In genomic region chr9:63123451-63124438, GRCm38 (mm10) we compare ENCODE assay signal across 8 mouse cellular contexts. TPM values are rescaled to one million over a fixed set of nuclear protein-coding genes. Genes with fewer than 3 reads are reported as not detected.
DNase-seq lines count a peak whose midpoint lies in the region; ATAC-seq and TF ChIP-seq lines count a peak whose summit lies in the region.

No protein-coding gene starts in this region.

- H3K9me3 ChIP-seq in heart, embryonic 10.5 days, result no peaks in the 10 kb centered on the region
- no peaks in the 10 kb centered on the region for H3K9me3 ChIP-seq in kidney, embryonic 15.5 days (replicated peaks)
- no peaks in the 10 kb centered on the region for H3K9me3 ChIP-seq in limb, embryonic 15.5 days
- H3K9me3 ChIP-seq in midbrain, postnatal 0 days (ENCODE audit: low read length), result no peaks in the 10 kb centered on the region

- ATAC-seq in kidney, embryonic 15.5 days (replicated peaks; ENCODE audit: low FRiP score), result peak; percentile 99
- ATAC-seq in limb, embryonic 15.5 days (ENCODE audit: insufficient number of reproducible peaks, low FRiP score, low TSS enrichment, low read depth), result peak; percentile 93
- peak; percentile 89 for ATAC-seq in midbrain, postnatal 0 days (ENCODE audit: low FRiP score)

- peak; percentile 99 for TF ChIP-seq CTCF in C2C12 (IDR thresholded peaks at IDR 0.05; ENCODE audit: control insufficient read depth, insufficient read depth, insufficient read length)
- peak; percentile 100 for TF ChIP-seq CTCF in embryonic fibroblast, embryonic 13.5 days (IDR thresholded peaks at IDR 0.05; ENCODE audit: borderline replicate concordance, insufficient read depth, low read length)
- TF ChIP-seq CTCF in midbrain, postnatal 0 days (IDR thresholded peaks at IDR 0.05), result peak; percentile 100

- peak; percentile 70 for TF ChIP-seq POLR2A in embryonic fibroblast, embryonic 13.5 days (IDR thresholded peaks at IDR 0.05; ENCODE audit: low read depth, low read length)

- H3K4me2 ChIP-seq in kidney, embryonic 15.5 days, result peak overlapping the region; percentile 93
- H3K4me2 ChIP-seq in limb, embryonic 15.5 days, result peak overlapping the region; percentile 85
- H3K4me2 ChIP-seq in midbrain, postnatal 0 days (ENCODE audit: low read depth, low read length, poor library complexity, severe bottlenecking), result peak overlapping the region; percentile 90

- no peaks in the 10 kb centered on the region for H3K79me2 ChIP-seq in C2C12 (ENCODE audit: control insufficient read depth, insufficient read depth)

- H3K27me3 ChIP-seq in C2C12 (ENCODE audit: control insufficient read depth, insufficient read depth, insufficient read length), result no peaks in the 10 kb centered on the region
- no peaks in the 10 kb centered on the region for H3K27me3 ChIP-seq in heart, embryonic 10.5 days (ENCODE audit: insufficient read depth, poor library complexity, severe bottlenecking)
- H3K27me3 ChIP-seq in kidney, embryonic 15.5 days, result no peaks in the 10 kb centered on the region
- H3K27me3 ChIP-seq in limb, embryonic 15.5 days, result no peaks in the 10 kb centered on the region
- no peaks in the 10 kb centered on the region for H3K27me3 ChIP-seq in midbrain, postnatal 0 days (ENCODE audit: insufficient read depth, low read length)

- no peaks in the 10 kb centered on the region for H3K36me3 ChIP-seq in C2C12 (ENCODE audit: control insufficient read depth, insufficient read depth)
- H3K36me3 ChIP-seq in heart, embryonic 10.5 days, result no peaks in the 10 kb centered on the region
- no peaks in the 10 kb centered on the region for H3K36me3 ChIP-seq in kidney, embryonic 15.5 days
- no peaks in the 10 kb centered on the region for H3K36me3 ChIP-seq in limb, embryonic 15.5 days
- H3K36me3 ChIP-seq in midbrain, postnatal 0 days (ENCODE audit: insufficient read depth, low read length), result no peaks in the 10 kb centered on the region

- H3K79me3 ChIP-seq in C2C12 (ENCODE audit: low read depth), result no peaks in the 10 kb centered on the region

- peak; percentile 94 for DNase-seq in brain, adult 2 months (ENCODE audit: low read depth, low spot score)
- DNase-seq in heart, embryonic 10.5 days (ENCODE audit: low spot score), result peak; percentile 97
- DNase-seq in midbrain, postnatal 0 days (ENCODE audit: low spot score), result peak; percentile 93
- peak; percentile 66 to 85 for DNase-seq in spleen, postnatal 10 days (ENCODE audit: low spot score in 2 of 2)

- 6% methylated on average over 30 of the region's 30 CpGs for WGBS in heart, embryonic 10.5 days
- WGBS in kidney, embryonic 15.5 days, result 5% methylated on average over 30 of the region's 30 CpGs
- 4% methylated on average over 30 of the region's 30 CpGs for WGBS in limb, embryonic 15.5 days
- 6% methylated on average over 30 of the region's 30 CpGs for WGBS in midbrain, postnatal 0 days

- H3K4me1 ChIP-seq in embryonic fibroblast, embryonic 13.5 days (ENCODE audit: control insufficient read depth, insufficient read depth, low read length), result peaks cover 7% of the 10 kb centered on the region; the same call in 1 of the 2 replicates
- H3K4me1 ChIP-seq in heart, embryonic 10.5 days, result peaks cover 8% of the 10 kb centered on the region
- H3K4me1 ChIP-seq in kidney, embryonic 15.5 days, result peaks cover 15% of the 10 kb centered on the region; the same call in 1 of the 2 replicates
- peaks cover 22% of the 10 kb centered on the region for H3K4me1 ChIP-seq in limb, embryonic 15.5 days
- no peaks in the 10 kb centered on the region for H3K4me1 ChIP-seq in midbrain, postnatal 0 days (ENCODE audit: insufficient read depth, low read length)

- H3ac ChIP-seq in C2C12 (ENCODE audit: control insufficient read depth, insufficient read length, low read depth), result peak overlapping the region; percentile 62

- H3K4me3 ChIP-seq in C2C12 (ENCODE audit: insufficient read depth, poor library complexity, severe bottlenecking), result peak overlapping the region; percentile 16
- peak overlapping the region; percentile 42 for H3K4me3 ChIP-seq in embryonic fibroblast, embryonic 13.5 days (ENCODE audit: insufficient read depth, low read length)
- peak overlapping the region; percentile 66 for H3K4me3 ChIP-seq in heart, embryonic 10.5 days
- H3K4me3 ChIP-seq in kidney, embryonic 15.5 days (replicated peaks), result peak overlapping the region; percentile 53
- peak overlapping the region; percentile 49 for H3K4me3 ChIP-seq in limb, embryonic 15.5 days
- peak overlapping the region; percentile 47 for H3K4me3 ChIP-seq in midbrain, postnatal 0 days (ENCODE audit: low read depth, low read length)

- H3K27ac ChIP-seq in embryonic fibroblast, embryonic 13.5 days (ENCODE audit: insufficient read depth, low read length), result peak overlapping the region; percentile 84
- peak overlapping the region; percentile 88 for H3K27ac ChIP-seq in heart, embryonic 10.5 days
- H3K27ac ChIP-seq in kidney, embryonic 15.5 days, result peak overlapping the region; percentile 86
- H3K27ac ChIP-seq in limb, embryonic 15.5 days, result peak overlapping the region; percentile 86
- H3K27ac ChIP-seq in midbrain, postnatal 0 days (ENCODE audit: low read depth, low read length), result peak overlapping the region; percentile 34; the same call in 1 of the 2 replicates

- peak overlapping the region; percentile 51 for H3K9ac ChIP-seq in kidney, embryonic 15.5 days
- peak overlapping the region; percentile 35; the same call in 1 of the 2 replicates for H3K9ac ChIP-seq in limb, embryonic 15.5 days
- peak overlapping the region; percentile 56; the same call in 1 of the 2 replicates for H3K9ac ChIP-seq in midbrain, postnatal 0 days (replicated peaks; ENCODE audit: low read length, poor library complexity, severe bottlenecking)

TF ChIP-seq in C2C12, 6 proteins besides CTCF, POLR2A, EP300 and RAD21:
- TF ChIP-seq MAX (IDR thresholded peaks at IDR 0.05) (peak; percentile 76), MYOD1 (IDR thresholded peaks at IDR 0.05; ENCODE audit: control insufficient read depth, insufficient read length, low read depth) (no peak), USF1 (IDR thresholded peaks at IDR 0.05; ENCODE audit: low read depth) (no peak), MYOG (IDR thresholded peaks at IDR 0.05; ENCODE audit: control insufficient read depth, extremely low read depth, insufficient read length) (no peak), CEBPB (IDR thresholded peaks at IDR 0.05; ENCODE audit: low read depth) (no peak), FOSL1 (IDR thresholded peaks at IDR 0.05; ENCODE audit: insufficient read depth, low read length, poor library complexity, severe bottlenecking) (no peak)

RNA-seq across cellular contexts. Expression of gene Skor1, which starts 25.0 kb away (rescaled TPM):
- polyA plus RNA-seq in C2C12 (2012; fragmentation: generic; extraction: Trizol), result not detected
- not detected in 2 replicates for polyA plus RNA-seq in embryonic fibroblast, embryonic 13.5 days (2011; ENCODE audit: insufficient read length, low read depth, missing spikeins)
- polyA plus RNA-seq in heart, embryonic 10.5 days (2016; fragmentation: Nextera tagmentation; extraction: Ambion mirVana), result 0.06 TPM in 1 of 2 replicates, not detected in the other
- not detected in 2 replicates for polyA plus RNA-seq in kidney, embryonic 15.5 days (2015; fragmentation: Nextera tagmentation; extraction: Ambion mirVana)
- polyA plus RNA-seq in limb, embryonic 15.5 days (2015; fragmentation: Nextera tagmentation; extraction: Ambion mirVana), result 0.04 TPM in 1 of 2 replicates, not detected in the other
- total RNA-seq in midbrain, postnatal 0 days (2014; rRNA removed), result 1.2 and 5.5 TPM in 2 replicates
- 0.07 and 0.26 TPM in 2 replicates for polyA plus RNA-seq in midbrain, postnatal 0 days (2015; fragmentation: Nextera tagmentation; extraction: Ambion mirVana)

Comparison
In these comparisons a context has a peak if more than half of its experiments do, and no peak if none do; other contexts are left out.
1. Peak in every context shown above with its lines: DNase-seq, ATAC-seq, H3K4me3 ChIP-seq and H3K27ac ChIP-seq.
2. H3K4me3 ChIP-seq: peak in every context shown above with its lines; median percentile 66 in heart, embryonic 10.5 days; 53 in kidney, embryonic 15.5 days; 49 in limb, embryonic 15.5 days; 47 in midbrain, postnatal 0 days; 42 in embryonic fibroblast, embryonic 13.5 days; 16 in C2C12.
3. H3K27ac ChIP-seq: peak in every context shown above with its lines; median percentile 88 in heart, embryonic 10.5 days; 86 in kidney, embryonic 15.5 days; 86 in limb, embryonic 15.5 days; 84 in embryonic fibroblast, embryonic 13.5 days; 34 in midbrain, postnatal 0 days.